Mouse (Mus musculus) liver, embryonic 14.5 days (tissue): ENCODE results near the gene Hspb11. TPM values are rescaled to one million over a fixed set of nuclear protein-coding genes. Genes with fewer than 3 reads are reported as not detected.
A peak's percentile ranks its signal among the peaks of the same experiment; 100 is the strongest.

Experiments
- ATAC-seq: fragments of 200-750 bp; cut with Nextera tagmentation; 2 replicates; pipeline ENCODE4 v1.8.0; 2017; ENCODE audit warnings: moderate number of reproducible peaks, mild to moderate bottlenecking, moderate library complexity; ENCODE audit not compliant: insufficient read depth
- DNase-seq, 3 experiments: peaks; one replicate each; pipeline ENCODE4 v3.0.0-alpha.2; 2012 to 2013; ENCODE audit warnings: low read depth in 3 of 3, low spot score in 3 of 3
- H3K27ac ChIP-seq: fragments of 300-500 bp; sonication (generic); 2 replicates; pipeline ENCODE4 v1.5.1; 2014; ENCODE audit warnings: moderate library complexity, mild to moderate bottlenecking, control low read depth, inconsistent platforms
- H3K27me3 ChIP-seq: fragments of 300-500 bp; sonication (generic); 2 replicates; pipeline ENCODE4 v1.6.1; 2014; ENCODE audit warnings: mild to moderate bottlenecking, low read length, moderate library complexity; ENCODE audit not compliant: control insufficient read depth, insufficient read depth
- H3K36me3 ChIP-seq: fragments of 300-500 bp; sonication (generic); replicated peaks from 2 replicates; pipeline ENCODE4 v1.6.1; 2014; ENCODE audit warnings: low read depth; ENCODE audit not compliant: control insufficient read depth, insufficient read depth
- H3K4me1 ChIP-seq, 2 experiments: fragments of 200-500 bp in 1 of 2; fragments of 300-500 bp in 1 of 2; sonication (generic) in 1 of 2; replicated peaks; 2 replicates each; pipeline ENCODE4 v1.6.1; 2012 to 2014; ENCODE audit warnings: antibody characterized with exemption in 1 of 2, inconsistent platforms in 1 of 2, low read length in 1 of 2; ENCODE audit not compliant: control insufficient read depth in 2 of 2, insufficient read depth in 2 of 2
- H3K4me2 ChIP-seq: fragments of 300-500 bp; sonication (generic); 2 replicates; pipeline ENCODE4 v1.6.1; 2014; ENCODE audit warnings: low read depth, mild to moderate bottlenecking, control low read depth, moderate library complexity
- H3K4me3 ChIP-seq, 2 experiments: fragments of 200-500 bp in 1 of 2; fragments of 300-500 bp in 1 of 2; sonication (generic) in 1 of 2; 2 replicates each; pipeline ENCODE4 v1.5.1; 2012 to 2014; ENCODE audit warnings: low read depth in 2 of 2, low read length in 2 of 2, mild to moderate bottlenecking in 2 of 2, control low read depth in 1 of 2, inconsistent platforms in 1 of 2, moderate library complexity in 1 of 2; ENCODE audit not compliant: insufficient read depth in 1 of 2
- H3K9ac ChIP-seq: fragments of 300-500 bp; sonication (generic); replicated peaks from 2 replicates; pipeline ENCODE4 v1.6.1; 2014; ENCODE audit warnings: mild to moderate bottlenecking, control low read depth, moderate library complexity
- H3K9me3 ChIP-seq: fragments of 300-500 bp; sonication (generic); 2 replicates; pipeline ENCODE4 v1.6.1; 2016; ENCODE audit warnings: low read length, mixed read lengths; ENCODE audit not compliant: control insufficient read depth
- CTCF ChIP-seq: IDR thresholded peaks from 2 replicates; pipeline ENCODE4 v1.5.1; 2016; ENCODE audit warnings: antibody characterized with exemption, low read depth, control low read depth
- EP300 ChIP-seq: IDR thresholded peaks from 2 replicates; pipeline ENCODE4 v1.6.1; 2016; ENCODE audit warnings: antibody characterized with exemption, low read depth
- WGBS: fragments of 180-500 bp; shearing (Covaris S2); extraction: QIAGEN DNeasy Blood & Tissue Kit; methylation state at CpG from one replicate; pipeline ENCODE4 v1.1.7; 2014; ENCODE audit not compliant: insufficient replicate concordance; 5-methylcytosine and 5-hydroxymethylcytosine counted together
- polyA plus RNA-seq, 2 experiments: library from polyadenylated mRNA; depleted of rRNA in 1 of 2; stranded (reverse) in 1 of 2; unstranded in 1 of 2; fragments of >200 nt; fragmentation: Nextera tagmentation in 1 of 2; extraction: Ambion mirVana in 1 of 2; gene quantifications; 2 replicates each; pipeline versions ENCODE4 v1.2.1 to v1.2.3; 2012 to 2014

Gene Hspb11
- polyA plus RNA-seq, 2 experiments: 3.6 to 7.8 TPM

GRCm38 (mm10) chr4:107211936-107212335 lies 41.5 kb upstream of the Hspb11 start:
- H3K9ac ChIP-seq: no peak overlapping the region
- H3K36me3 ChIP-seq: no peaks in the 10 kb centered on the region
- H3K4me2 ChIP-seq: no peak overlapping the region
- DNase-seq (no peak), ATAC-seq (no peak)
- peaks cover 7 to 20% of the 10 kb centered on the region in 2 experiments for H3K4me1 ChIP-seq
- H3K27me3 ChIP-seq: no peaks in the 10 kb centered on the region
- H3K9me3 ChIP-seq: no peaks in the 10 kb centered on the region
- TF ChIP-seq CTCF (no peak), EP300 (no peak)
- no peak overlapping the region for H3K4me3 ChIP-seq
- 70% methylated on average over 5 of the region's 5 CpGs for WGBS
- H3K27ac ChIP-seq: no peak overlapping the region

- 52% methylated on average over 12 of the region's 12 CpGs for WGBS
- TF ChIP-seq CTCF: peak; percentile 47
- no peak for TF ChIP-seq EP300
- Histone ChIP-seq H3K36me3 (no peaks in the 10 kb centered on the region), H3K27ac (no peak overlapping the region), H3K4me2 (no peak overlapping the region), H3K4me1 (peaks cover 20 to 34% of the 10 kb centered on the region in 2 experiments), H3K9ac (no peak overlapping the region), H3K4me3 (no peak overlapping the region), H3K27me3 (no peaks in the 10 kb centered on the region), H3K9me3 (no peaks in the 10 kb centered on the region)
- no peak for DNase-seq
- ATAC-seq: no peak
Measured at GRCm38 (mm10) chr4:107213279-107214011, 39.9 kb upstream of the Hspb11 start.

GRCm38 (mm10) chr4:107217574-107217973 lies 35.8 kb upstream of the Hspb11 start:
- H3K27me3 ChIP-seq: no peaks in the 10 kb centered on the region
- H3K4me3 ChIP-seq: no peak overlapping the region
- TF ChIP-seq CTCF (peak; percentile 81), EP300 (peak; percentile 90)
- H3K4me1 ChIP-seq: peaks cover 26 to 35% of the 10 kb centered on the region in 2 experiments
- H3K36me3 ChIP-seq: no peaks in the 10 kb centered on the region
- H3K9me3 ChIP-seq: no peaks in the 10 kb centered on the region
- peak overlapping the region; percentile 45 for H3K9ac ChIP-seq
- peak overlapping the region; percentile 82 for H3K27ac ChIP-seq
- ATAC-seq: peak; percentile 100
- 11% methylated on average over 9 of the region's 9 CpGs for WGBS
- H3K4me2 ChIP-seq: peak overlapping the region; percentile 53
- peak; percentile 78 to 86 (median 84) for DNase-seq

- Histone ChIP-seq H3K4me1 (peaks cover 26 to 40% of the 10 kb centered on the region in 2 experiments), H3K27ac (no peak overlapping the region), H3K27me3 (no peaks in the 10 kb centered on the region), H3K4me2 (no peak overlapping the region), H3K9ac (no peak overlapping the region), H3K36me3 (no peaks in the 10 kb centered on the region), H3K9me3 (no peaks in the 10 kb centered on the region), H3K4me3 (no peak overlapping the region)
- ATAC-seq (no peak), DNase-seq (no peak)
- no peak for TF ChIP-seq EP300
- no peak for TF ChIP-seq CTCF
- WGBS: 78% methylated on average over 5 of the region's 5 CpGs
Measured at GRCm38 (mm10) chr4:107221524-107221923, 31.9 kb upstream of the Hspb11 start.
